Mouse (Mus musculus) liver (tissue): ENCODE measurements at regions not wholly inside any gene's neighbourhood (a gene's known extent, or its start where the extent isn't known, plus 50 kb on each side); places are given as distances from the start of the nearest gene placed in this dataset.

Experiments
- DNase-seq: peaks from one replicate; pipeline ENCODE4 v3.0.0-alpha.2; 2020; ENCODE audit warnings: mixed read lengths

GRCm38 (mm10) chr14:72371702-72372277 lies 119.8 kb downstream of the Gm9195 start:
- DNase-seq: peak; percentile 65

GRCm38 (mm10) chr14:72360829-72361520 lies 130.7 kb downstream of the Gm9195 start:
- DNase-seq: no peak

- no peak for DNase-seq
Observed at GRCm38 (mm10) chr14:72360181-72360580, 131.5 kb downstream of the Gm9195 start.

GRCm38 (mm10) chr14:72357915-72358314 lies 133.7 kb downstream of the Gm9195 start:
- no peak for DNase-seq

- no peak for DNase-seq
Observed at GRCm38 (mm10) chr14:72342181-72342580, 149.5 kb downstream of the Gm9195 start.

- no peak for DNase-seq
Observed at GRCm38 (mm10) chr14:72341590-72342154, 150.0 kb downstream of the Gm9195 start.

- no peak for DNase-seq
Observed at GRCm38 (mm10) chr14:72338046-72338445, 153.6 kb downstream of the Gm9195 start.

- DNase-seq: no peak
Observed at GRCm38 (mm10) chr14:72303856-72304255, 187.8 kb downstream of the Gm9195 start.

GRCm38 (mm10) chr14:72300026-72300425 lies 191.6 kb downstream of the Gm9195 start:
- DNase-seq: peak; percentile 34

- no peak for DNase-seq
Observed at GRCm38 (mm10) chr14:72294631-72295030, 197.0 kb downstream of the Gm9195 start.

GRCm38 (mm10) chr14:72293677-72294387 lies 197.8 kb downstream of the Gm9195 start:
- DNase-seq: no peak

GRCm38 (mm10) chr14:72292656-72293299 lies 198.9 kb downstream of the Gm9195 start:
- no peak for DNase-seq

GRCm38 (mm10) chr14:72277309-72277708 lies 214.3 kb downstream of the Gm9195 start:
- no peak for DNase-seq

- DNase-seq: no peak
Observed at GRCm38 (mm10) chr14:72259255-72259654, 232.4 kb downstream of the Gm9195 start.

GRCm38 (mm10) chr14:72241872-72242271 lies 249.8 kb downstream of the Gm9195 start:
- no peak for DNase-seq

GRCm38 (mm10) chr14:72240272-72240671 lies 251.4 kb downstream of the Gm9195 start:
- DNase-seq: no peak

- DNase-seq: no peak
Observed at GRCm38 (mm10) chr14:72238344-72238743, 253.3 kb downstream of the Gm9195 start.

- DNase-seq: no peak
Observed at GRCm38 (mm10) chr14:72234234-72235075, 257.2 kb downstream of the Gm9195 start.

- no peak for DNase-seq
Observed at GRCm38 (mm10) chr14:72227853-72228252, 263.8 kb downstream of the Gm9195 start.

- no peak for DNase-seq
Observed at GRCm38 (mm10) chr14:72227441-72227840, 264.2 kb downstream of the Gm9195 start.

- no peak for DNase-seq
Observed at GRCm38 (mm10) chr14:72226946-72227345, 264.7 kb downstream of the Gm9195 start.

- no peak for DNase-seq
Observed at GRCm38 (mm10) chr14:72222836-72223235, 268.8 kb downstream of the Gm9195 start.
